Mouse (Mus musculus) right cerebral cortex, postnatal 14 days (tissue): ENCODE measurements around the gene Mpv17l2.
A peak's percentile ranks its signal among the peaks of the same experiment; 100 is the strongest.

Experiments used
- DNase-seq: peaks from one replicate; pipeline ENCODE4 v3.0.0; 2022

Gene Mpv17l2

DNA sequence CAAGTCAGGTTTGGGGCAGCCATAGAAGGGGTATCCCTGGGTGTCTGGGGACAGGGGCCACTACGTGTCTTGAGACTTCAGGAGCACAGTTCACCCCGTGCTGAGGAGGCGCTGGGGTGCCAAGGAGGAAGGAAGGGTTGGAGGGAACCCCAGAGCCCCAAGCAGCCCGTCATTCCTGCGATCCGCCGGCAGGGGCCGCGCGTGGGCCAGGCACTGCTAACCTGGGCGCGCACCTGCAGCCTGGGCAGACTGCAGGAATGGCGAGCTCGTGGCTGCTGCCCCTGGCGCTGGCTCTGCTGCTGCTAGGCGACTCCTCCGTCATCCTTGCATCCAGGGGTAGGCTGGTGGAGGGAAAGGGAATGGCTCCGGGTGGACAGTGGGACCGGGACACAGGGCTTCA lies 42.4 kb downstream of the Mpv17l2 start, which contains the start of gene Gm3336:
Gm3336 (plus strand) TSS at position 247 of the 400 bp plus-strand sequence.
- DNase-seq: peak; percentile 58

DNA sequence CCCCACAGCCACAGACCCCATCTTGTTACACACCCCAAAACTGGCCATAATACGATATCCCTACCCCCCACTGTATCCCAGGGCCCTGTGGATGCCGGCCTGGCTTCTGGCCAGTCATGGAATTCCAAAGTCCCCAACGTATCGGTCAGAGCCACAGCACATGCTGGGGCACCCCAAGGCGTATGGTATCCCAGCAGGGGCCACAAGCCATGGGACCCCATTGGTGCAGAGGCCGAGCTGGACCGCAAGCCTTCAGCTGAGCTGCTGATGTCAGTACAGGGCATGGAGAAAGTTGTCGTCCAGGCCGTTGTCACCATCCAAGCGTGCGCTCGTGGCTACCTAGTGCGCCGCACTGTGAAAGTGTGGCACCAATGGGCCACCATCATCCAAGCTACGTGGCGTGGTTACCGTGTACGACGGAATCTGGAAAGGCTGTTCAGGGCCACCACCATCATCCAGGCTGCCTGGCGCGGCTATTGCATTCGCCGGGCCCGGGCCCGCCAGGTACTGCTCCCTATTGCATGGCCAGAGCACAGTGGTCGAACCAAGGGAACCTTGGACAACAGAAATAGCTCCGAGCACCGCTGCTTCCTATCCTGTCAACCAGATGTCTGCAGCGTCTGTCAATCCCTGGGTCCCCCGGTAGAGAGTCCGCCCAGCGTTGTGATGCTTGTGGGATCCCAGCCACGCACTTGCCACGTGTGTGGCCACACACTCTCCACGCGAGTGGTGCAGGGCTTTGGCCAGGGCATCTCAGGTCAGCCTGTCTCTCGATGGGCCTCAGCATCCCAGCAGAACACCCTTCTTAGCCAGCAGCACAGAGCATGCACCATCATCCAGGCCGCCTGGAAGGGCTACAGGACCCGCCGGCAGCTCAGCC lies 44.0 kb downstream of the Mpv17l2 start:
- DNase-seq: peak; percentile 3

DNA sequence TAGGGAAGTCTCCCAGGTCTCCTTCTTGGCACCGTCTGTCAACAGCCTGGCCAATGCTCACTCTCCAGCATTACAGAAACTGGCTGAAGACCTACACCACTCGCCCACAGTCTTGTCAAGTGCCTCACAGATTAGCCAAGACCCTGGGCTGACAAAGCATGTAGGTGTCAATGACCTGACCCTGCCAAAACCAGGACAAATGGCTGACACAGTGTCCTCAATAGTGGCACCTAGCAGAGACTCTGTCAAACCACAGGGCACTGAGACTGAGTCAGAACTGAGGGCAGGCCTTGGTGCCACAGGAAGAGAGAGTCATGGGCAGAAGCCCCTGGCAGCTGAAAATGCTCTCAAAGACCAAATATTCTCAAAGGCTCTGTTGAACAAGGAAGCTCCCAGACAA lies 45.7 kb downstream of the Mpv17l2 start:
- no peak for DNase-seq

DNA sequence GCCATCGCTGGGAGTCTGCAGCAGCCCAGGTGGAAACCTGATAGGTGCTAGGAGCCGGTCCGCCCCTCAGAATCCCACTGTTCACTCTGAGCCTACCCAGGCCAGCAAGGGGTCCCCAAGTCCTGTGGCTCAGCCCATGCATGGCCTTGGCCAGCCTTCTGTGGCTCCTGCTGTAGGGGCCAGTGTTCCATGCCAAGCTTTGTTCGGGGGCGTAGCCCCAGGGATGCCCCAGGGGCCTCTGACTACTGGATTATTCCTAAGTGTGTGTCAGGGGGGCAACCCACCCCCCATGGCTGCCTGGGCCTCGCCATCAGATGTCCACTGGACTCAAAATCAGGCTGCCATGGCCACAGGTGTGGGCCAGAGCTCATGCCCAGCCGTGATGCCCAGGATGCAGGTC lies 46.8 kb downstream of the Mpv17l2 start:
- no peak for DNase-seq

DNA sequence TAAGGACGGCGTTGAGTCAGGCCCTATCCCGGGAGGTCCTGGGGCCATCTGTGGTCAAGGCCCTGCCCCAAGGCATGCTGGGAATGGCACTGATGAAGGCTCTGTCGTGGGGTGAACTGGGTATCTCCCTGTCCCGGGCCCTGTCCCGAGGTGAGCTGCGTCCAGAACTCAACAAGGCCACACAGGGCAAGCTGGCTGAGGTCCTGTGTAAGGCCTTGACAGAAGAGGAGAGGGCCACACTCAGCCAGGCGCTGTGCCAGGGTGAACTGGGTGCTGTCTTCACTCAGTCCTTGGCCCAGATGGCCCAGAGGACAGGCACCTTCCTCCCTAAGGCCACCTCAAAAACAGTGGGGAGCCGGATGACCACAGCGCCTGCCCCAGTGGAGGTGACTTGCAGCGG lies 49.7 kb downstream of the Mpv17l2 start:
- DNase-seq: peak; percentile 7

DNA sequence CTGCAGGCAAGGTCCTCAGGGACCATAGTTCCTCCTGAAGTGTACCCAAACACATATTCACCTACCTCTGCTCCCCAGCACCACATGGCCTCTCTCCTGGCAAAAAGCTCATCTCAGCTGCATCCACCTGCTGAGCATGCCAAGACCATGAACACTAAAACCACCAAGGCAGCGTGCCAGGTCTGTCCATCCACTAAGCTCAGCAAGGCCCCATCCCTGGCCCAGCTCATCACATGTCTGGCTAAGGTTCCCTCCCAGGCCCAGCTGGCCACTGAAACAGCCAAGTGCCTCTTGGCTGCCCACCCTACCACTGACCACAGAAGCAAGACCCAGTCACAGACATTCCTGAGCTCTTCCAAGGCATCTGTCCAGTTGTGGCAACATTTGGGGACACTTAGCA lies 50.5 kb downstream of the Mpv17l2 start:
- DNase-seq: no peak

DNA sequence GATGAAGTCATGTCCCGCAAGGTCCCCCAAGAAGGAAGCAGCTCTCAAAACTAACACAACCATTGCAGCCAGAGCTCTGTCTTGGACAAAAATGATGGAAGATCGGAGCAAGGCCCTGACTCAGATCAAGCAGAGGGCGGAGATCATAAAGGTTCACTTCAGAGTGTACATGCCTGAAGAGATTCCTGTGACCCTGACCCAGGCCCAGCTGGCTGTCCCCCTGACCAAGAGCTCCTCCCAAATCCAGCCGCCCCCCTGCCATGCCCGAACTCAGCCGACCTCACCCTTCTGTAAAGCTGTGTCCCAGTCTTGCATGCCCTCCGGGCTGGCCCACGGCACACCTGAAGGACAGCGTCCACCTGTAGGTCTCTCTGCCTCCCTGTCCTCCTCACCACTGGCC lies 51.0 kb downstream of the Mpv17l2 start:
- DNase-seq: no peak
